Mouse (Mus musculus) midbrain, embryonic 13.5 days (tissue): ENCODE measurements at regions not wholly inside any gene's neighbourhood (a gene's known extent, or its start where the extent isn't known, plus 50 kb on each side); places are given as distances from the start of the nearest gene placed in this dataset.
A peak's percentile ranks its signal among the peaks of the same experiment; 100 is the strongest.

Experiments used
- ATAC-seq: fragments of 200-750 bp; cut with Nextera tagmentation; 2 replicates; pipeline ENCODE4 v1.8.0; 2017; ENCODE audit warnings: mild to moderate bottlenecking, moderate TSS enrichment, moderate library complexity
- H3K27ac ChIP-seq: fragments of 300-500 bp; sonication (generic); 2 replicates; pipeline ENCODE4 v1.5.1; 2015; ENCODE audit warnings: inconsistent platforms, mild to moderate bottlenecking, moderate library complexity
- H3K27me3 ChIP-seq: fragments of 300-500 bp; sonication (generic); 2 replicates; pipeline ENCODE4 v1.6.1; 2015; ENCODE audit warnings: mild to moderate bottlenecking, inconsistent platforms
- H3K36me3 ChIP-seq: fragments of 300-500 bp; sonication (generic); 2 replicates; pipeline ENCODE4 v1.6.1; 2015; ENCODE audit warnings: mild to moderate bottlenecking, inconsistent platforms
- H3K4me1 ChIP-seq: fragments of 300-500 bp; sonication (generic); replicated peaks from 2 replicates; pipeline ENCODE4 v1.6.1; 2015; ENCODE audit warnings: inconsistent platforms
- H3K4me2 ChIP-seq: fragments of 300-500 bp; sonication (generic); replicated peaks from 2 replicates; pipeline ENCODE4 v1.6.1; 2015; ENCODE audit warnings: moderate library complexity, mild to moderate bottlenecking, inconsistent platforms
- H3K4me3 ChIP-seq: fragments of 300-500 bp; sonication (generic); replicated peaks from 2 replicates; pipeline ENCODE4 v1.5.1; 2015; ENCODE audit warnings: mild to moderate bottlenecking, inconsistent platforms
- H3K9ac ChIP-seq: fragments of 300-500 bp; sonication (generic); replicated peaks from 2 replicates; pipeline ENCODE4 v1.6.1; 2015; ENCODE audit warnings: mild to moderate bottlenecking, inconsistent platforms
- H3K9me3 ChIP-seq: fragments of 300-500 bp; sonication (generic); 2 replicates; pipeline ENCODE4 v1.6.1; 2016; ENCODE audit warnings: mild to moderate bottlenecking, inconsistent platforms
- WGBS: fragments of 180-500 bp; shearing (Covaris S2); methylation state at CpG from one replicate; pipeline ENCODE4 v1.1.7; 2015; 5-methylcytosine and 5-hydroxymethylcytosine counted together

DNA sequence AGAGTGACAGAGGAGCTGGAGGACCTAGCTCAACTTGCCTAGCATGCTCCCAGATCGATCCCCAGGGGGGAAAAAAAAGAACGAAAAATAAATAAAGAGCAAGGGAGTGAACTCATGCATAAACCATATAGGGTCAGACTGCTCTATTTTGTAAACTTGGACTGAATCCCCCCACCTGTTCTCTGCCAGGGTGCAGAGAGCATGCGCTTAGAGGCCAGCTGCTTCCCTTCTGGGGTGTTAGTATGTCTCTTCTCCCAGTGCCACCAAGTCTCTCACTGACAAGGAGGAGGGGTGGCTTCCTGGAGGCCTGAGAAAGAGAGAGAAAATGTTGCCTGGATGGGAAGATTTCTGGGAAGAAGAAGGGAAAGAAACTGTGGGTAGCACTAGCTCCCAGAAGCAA is 76.1 kb downstream of the Sik1 start:
- Histone ChIP-seq H3K4me1 (peaks cover 17% of the 10 kb centered on the region), H3K4me3 (no peak overlapping the region), H3K36me3 (no peaks in the 10 kb centered on the region), H3K9me3 (no peaks in the 10 kb centered on the region), H3K27ac (no peak overlapping the region), H3K9ac (no peak overlapping the region), H3K27me3 (no peaks in the 10 kb centered on the region), H3K4me2 (no peak overlapping the region)
- 72% methylated on average over 3 of the region's 3 CpGs for WGBS
- ATAC-seq = no peak

- Histone ChIP-seq H3K9ac (no peak overlapping the region), H3K9me3 (no peaks in the 10 kb centered on the region), H3K4me3 (no peak overlapping the region), H3K4me1 (peaks cover 10% of the 10 kb centered on the region), H3K36me3 (no peaks in the 10 kb centered on the region), H3K27me3 (no peaks in the 10 kb centered on the region), H3K4me2 (no peak overlapping the region), H3K27ac (no peak overlapping the region)
- 91% methylated on average over 6 of the region's 6 CpGs for WGBS
- ATAC-seq = no peak
Measured at GRCm38 (mm10) chr17:31782251-31782650, 73.4 kb downstream of the Sik1 start.

DNA sequence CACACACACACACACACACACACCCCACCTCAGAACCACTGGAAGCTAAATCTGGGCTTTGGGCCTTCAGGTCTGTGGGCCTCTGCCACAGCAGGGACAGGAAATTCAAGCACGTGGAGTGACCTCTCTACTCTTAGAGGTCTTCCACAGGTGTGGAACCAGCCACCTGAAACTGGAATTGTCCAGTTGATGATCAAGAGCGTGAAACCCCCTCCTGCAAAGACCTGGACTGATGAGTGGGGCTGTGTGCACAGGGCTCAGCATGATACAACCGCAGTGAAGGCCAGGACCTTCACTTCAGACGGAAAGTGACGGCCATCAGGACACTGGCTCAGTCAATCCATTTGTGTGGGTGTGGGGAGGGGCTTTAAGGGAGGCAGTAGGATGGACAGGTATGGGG is 72.5 kb downstream of the Sik1 start:
- Histone ChIP-seq H3K27ac (no peak overlapping the region), H3K27me3 (no peaks in the 10 kb centered on the region)
- WGBS = 92% methylated on average over 5 of the region's 5 CpGs

DNA sequence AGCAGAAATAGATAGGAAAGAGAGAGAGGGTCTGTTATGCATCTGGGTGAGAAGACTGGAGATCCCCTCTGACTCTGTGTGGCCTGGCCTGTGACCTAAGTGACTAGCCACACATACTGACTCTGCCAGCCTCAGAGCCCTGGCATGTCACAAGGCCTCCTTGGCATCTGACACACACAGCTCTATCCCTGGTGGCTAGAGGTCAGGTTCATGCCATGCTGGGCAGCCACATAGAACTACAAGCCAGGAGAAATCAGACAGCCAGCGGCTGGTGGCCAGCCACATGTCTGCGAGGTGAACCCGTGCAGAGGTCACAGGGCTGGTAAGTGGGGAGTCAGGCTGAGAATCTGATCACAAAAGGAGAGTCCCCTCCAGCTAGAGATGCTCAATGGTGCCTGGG is 67.3 kb downstream of the Sik1 start:
- no peaks in the 10 kb centered on the region for H3K27me3 ChIP-seq
- ATAC-seq = no peak
- WGBS = 87% methylated on average over 3 of the region's 3 CpGs

More for the DNA sequence above, 72.5 kb downstream of the Sik1 start:
- no peak overlapping the region for H3K4me3 ChIP-seq
- no peak overlapping the region for H3K4me2 ChIP-seq
- ATAC-seq = no peak
- H3K36me3 ChIP-seq = no peaks in the 10 kb centered on the region
- H3K4me1 ChIP-seq = peaks cover 2% of the 10 kb centered on the region
- H3K9me3 ChIP-seq = no peaks in the 10 kb centered on the region
- H3K9ac ChIP-seq = no peak overlapping the region

DNA sequence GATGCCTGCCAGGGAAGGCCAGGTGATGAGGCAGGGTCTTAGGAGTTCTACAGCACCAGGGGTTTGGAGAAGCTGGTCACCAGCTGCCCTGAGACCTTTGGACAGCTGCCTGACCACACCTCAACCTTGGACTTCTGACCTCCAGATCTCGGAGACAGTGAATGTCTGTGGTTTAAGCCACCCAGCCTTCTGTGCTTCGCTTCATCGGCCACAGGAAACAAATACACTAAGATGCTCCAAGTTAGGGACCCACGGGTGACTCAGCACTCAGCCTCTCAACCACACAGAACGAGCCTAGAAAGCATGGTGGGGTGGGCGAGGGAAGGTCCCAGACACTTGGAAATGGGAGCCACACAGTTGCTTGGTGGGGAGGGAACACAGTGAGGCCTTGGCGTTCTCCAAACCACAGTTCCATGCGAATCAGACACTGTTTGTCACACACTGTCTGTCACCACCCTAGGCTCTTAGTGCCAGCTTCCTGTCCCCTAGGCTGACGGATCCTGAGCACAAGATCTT is 66.5 kb downstream of the Sik1 start:
- Histone ChIP-seq H3K27me3 (no peaks in the 10 kb centered on the region), H3K27ac (peak overlapping the region; percentile 87), H3K36me3 (no peaks in the 10 kb centered on the region), H3K4me3 (no peak overlapping the region), H3K4me2 (no peak overlapping the region), H3K9me3 (no peaks in the 10 kb centered on the region), H3K9ac (no peak overlapping the region), H3K4me1 (peaks cover 35% of the 10 kb centered on the region)
- no peak for ATAC-seq
- 84% methylated on average over 9 of the region's 9 CpGs for WGBS

More for the DNA sequence above, 67.3 kb downstream of the Sik1 start:
- Histone ChIP-seq H3K4me3 (no peak overlapping the region), H3K4me2 (no peak overlapping the region), H3K9ac (no peak overlapping the region), H3K9me3 (no peaks in the 10 kb centered on the region), H3K4me1 (peaks cover 32% of the 10 kb centered on the region), H3K36me3 (no peaks in the 10 kb centered on the region), H3K27ac (no peak overlapping the region)

GRCm38 (mm10) chr17:31789906-31790279 is 65.7 kb downstream of the Sik1 start:
- 0 out of 2 replicates have a peak, but pooled peaks cover 4% of the 10 kb centered on the region for H3K27me3 ChIP-seq
- H3K4me3 ChIP-seq = no peak overlapping the region
- peaks cover 35% of the 10 kb centered on the region for H3K4me1 ChIP-seq
- peak overlapping the region; percentile 87 for H3K27ac ChIP-seq
- H3K36me3 ChIP-seq = no peaks in the 10 kb centered on the region
- no peaks in the 10 kb centered on the region for H3K9me3 ChIP-seq
- peak overlapping the region; percentile 46 for H3K4me2 ChIP-seq
- H3K9ac ChIP-seq = no peak overlapping the region; the same call in 1 of the 2 replicates
- peak; percentile 50 for ATAC-seq
- 4% methylated on average over 5 of the region's 5 CpGs for WGBS

GRCm38 (mm10) chr17:31790280-31791063 is 65.1 kb downstream of the Sik1 start:
- Histone ChIP-seq H3K4me2 (peak overlapping the region; percentile 46), H3K27me3 (0 out of 2 replicates have a peak, but pooled peaks cover 4% of the 10 kb centered on the region), H3K36me3 (no peaks in the 10 kb centered on the region), H3K4me3 (no peak overlapping the region; the same call in 1 of the 2 replicates), H3K4me1 (peaks cover 35% of the 10 kb centered on the region), H3K9me3 (no peaks in the 10 kb centered on the region), H3K27ac (peak overlapping the region; percentile 87), H3K9ac (peak overlapping the region; percentile 48)
- WGBS = 1% methylated on average over 22 of the region's 22 CpGs
- peak; percentile 80 for ATAC-seq

- H3K4me2 ChIP-seq = no peak overlapping the region
- 0 out of 2 replicates have a peak, but pooled peaks cover 4% of the 10 kb centered on the region for H3K27me3 ChIP-seq
- peaks cover 35% of the 10 kb centered on the region for H3K4me1 ChIP-seq
- H3K36me3 ChIP-seq = no peaks in the 10 kb centered on the region
- no peaks in the 10 kb centered on the region for H3K9me3 ChIP-seq
- ATAC-seq = no peak
- peak overlapping the region; percentile 87; the same call in 1 of the 2 replicates for H3K27ac ChIP-seq
- H3K9ac ChIP-seq = no peak overlapping the region
- 91% methylated on average over 17 of the region's 17 CpGs for WGBS
- H3K4me3 ChIP-seq = no peak overlapping the region
Measured at GRCm38 (mm10) chr17:31791656-31792055, 63.9 kb downstream of the Sik1 start.

- no peaks in the 10 kb centered on the region for H3K9me3 ChIP-seq
- H3K4me2 ChIP-seq = no peak overlapping the region
- H3K36me3 ChIP-seq = no peaks in the 10 kb centered on the region
- H3K27me3 ChIP-seq = 0 out of 2 replicates have a peak, but pooled peaks cover 4% of the 10 kb centered on the region
- no peak overlapping the region for H3K4me3 ChIP-seq
- H3K4me1 ChIP-seq = peaks cover 35% of the 10 kb centered on the region
- 92% methylated on average over 5 of the region's 5 CpGs for WGBS
- ATAC-seq = no peak
- H3K27ac ChIP-seq = no peak overlapping the region
- H3K9ac ChIP-seq = no peak overlapping the region
Measured at GRCm38 (mm10) chr17:31793040-31793439, 62.6 kb downstream of the Sik1 start.

DNA sequence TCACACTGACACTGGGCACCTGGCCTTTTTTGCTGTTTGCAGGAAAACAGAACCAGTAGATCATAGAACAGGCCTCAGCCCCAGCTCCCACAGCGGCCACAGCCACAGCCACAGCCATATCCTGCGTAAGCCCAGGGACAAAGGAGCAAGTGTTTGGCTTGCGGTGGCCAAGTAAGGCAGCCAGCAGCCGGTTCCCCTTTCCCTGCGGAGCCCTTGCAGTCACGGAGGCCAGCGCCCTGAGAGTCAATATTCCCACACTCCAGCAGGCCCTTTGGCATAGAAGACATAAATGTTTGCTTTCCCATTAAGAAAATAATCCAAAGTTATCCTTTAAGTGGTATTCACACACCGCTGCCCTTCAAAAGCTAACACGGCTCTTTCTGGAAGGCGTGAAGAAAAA is 62.1 kb downstream of the Sik1 start:
- H3K4me3 ChIP-seq = no peak overlapping the region
- no peaks in the 10 kb centered on the region for H3K9me3 ChIP-seq
- 0 out of 2 replicates have a peak, but pooled peaks cover 4% of the 10 kb centered on the region for H3K27me3 ChIP-seq
- no peak for ATAC-seq
- H3K36me3 ChIP-seq = no peaks in the 10 kb centered on the region
- H3K27ac ChIP-seq = no peak overlapping the region
- H3K4me1 ChIP-seq = peaks cover 35% of the 10 kb centered on the region
- 49% methylated on average over 10 of the region's 10 CpGs for WGBS
- no peak overlapping the region for H3K9ac ChIP-seq
- H3K4me2 ChIP-seq = no peak overlapping the region

- ATAC-seq = no peak
- H3K4me3 ChIP-seq = no peak overlapping the region
- H3K4me1 ChIP-seq = peaks cover 35% of the 10 kb centered on the region
- H3K9me3 ChIP-seq = no peaks in the 10 kb centered on the region
- no peak overlapping the region for H3K4me2 ChIP-seq
- 76% methylated on average over 4 of the region's 4 CpGs for WGBS
- no peaks in the 10 kb centered on the region for H3K36me3 ChIP-seq
- no peak overlapping the region for H3K9ac ChIP-seq
- 0 out of 2 replicates have a peak, but pooled peaks cover 4% of the 10 kb centered on the region for H3K27me3 ChIP-seq
- H3K27ac ChIP-seq = no peak overlapping the region
Measured at GRCm38 (mm10) chr17:31793964-31794363, 61.6 kb downstream of the Sik1 start.
